Mouse (Mus musculus) heart, adult 2 months (tissue): Measurements from ENCODE around the gene Itga7.

Source experiments
- CTCF ChIP-seq: fragments of 200-600 bp; IDR thresholded peaks from 2 replicates; pipeline ENCODE4 v1.8.1; 2022; ENCODE audit warnings: antibody characterized with exemption, mild to moderate bottlenecking, moderate library complexity
- POLR2A ChIP-seq: fragments of 200-500 bp; IDR thresholded peaks from 2 replicates; pipeline ENCODE4 v1.6.1; 2011; ENCODE audit warnings: mild to moderate bottlenecking, low read depth, low read length, control low read depth; ENCODE audit not compliant: insufficient read depth

GRCm38 (mm10) chr10:128911430-128911829 is 22.2 kb upstream of the Itga7 start:
- TF ChIP-seq CTCF (no peak), POLR2A (no peak)
